Mouse (Mus musculus) limb, embryonic 12.5 days (tissue): Measurements from ENCODE around the gene Trim3. TPM values are rescaled to one million over a fixed set of nuclear protein-coding genes. Genes with fewer than 3 reads are reported as not detected.

ENCODE experiments used
- ATAC-seq: fragments of 200-750 bp; cut with Nextera tagmentation; 2 replicates; pipeline ENCODE4 v1.8.0; 2017; ENCODE audit warnings: low read depth, moderate TSS enrichment; ENCODE audit not compliant: insufficient number of reproducible peaks, insufficient read depth, low FRiP score, low TSS enrichment
- H3K27ac ChIP-seq: fragments of 300-500 bp; sonication (generic); 2 replicates; pipeline ENCODE4 v1.5.1; 2016; ENCODE audit warnings: mild to moderate bottlenecking, moderate library complexity
- H3K27me3 ChIP-seq: fragments of 300-500 bp; sonication (generic); 2 replicates; pipeline ENCODE4 v1.6.1; 2016; ENCODE audit warnings: mild to moderate bottlenecking, moderate library complexity
- H3K36me3 ChIP-seq: fragments of 300-500 bp; sonication (generic); 2 replicates; pipeline ENCODE4 v1.6.1; 2016; ENCODE audit warnings: mild to moderate bottlenecking, moderate library complexity
- H3K4me1 ChIP-seq: fragments of 300-500 bp; sonication (generic); replicated peaks from 2 replicates; pipeline ENCODE4 v1.6.1; 2016
- H3K4me2 ChIP-seq: fragments of 300-500 bp; sonication (generic); 2 replicates; pipeline ENCODE4 v1.6.1; 2016; ENCODE audit warnings: mild to moderate bottlenecking, moderate library complexity
- H3K4me3 ChIP-seq: fragments of 300-500 bp; sonication (generic); replicated peaks from 2 replicates; pipeline ENCODE4 v1.5.1; 2016; ENCODE audit warnings: mild to moderate bottlenecking
- H3K9ac ChIP-seq: fragments of 300-500 bp; sonication (generic); replicated peaks from 2 replicates; pipeline ENCODE4 v1.6.1; 2016; ENCODE audit warnings: mild to moderate bottlenecking, moderate library complexity
- H3K9me3 ChIP-seq: fragments of 300-500 bp; sonication (generic); 2 replicates; pipeline ENCODE4 v1.6.1; 2016; ENCODE audit warnings: mild to moderate bottlenecking, moderate library complexity
- WGBS: fragments of 180-500 bp; shearing (Covaris S2); methylation state at CpG from one replicate; pipeline ENCODE4 v1.1.7; 2016; 5-methylcytosine and 5-hydroxymethylcytosine counted together
- polyA plus RNA-seq: library from polyadenylated mRNA; unstranded; fragments of >200 nt; fragmentation: Nextera tagmentation; extraction: Ambion mirVana; gene quantifications from 2 replicates; pipeline ENCODE4 v1.2.1, GENCODE M21; 2016

The Trim3 gene
- polyA plus RNA-seq, 1 experiment from 2014 or later, result 34.4 TPM

- Histone ChIP-seq H3K36me3 (peaks cover 34% of the 10 kb centered on the region), H3K4me2 (peak overlapping the region; percentile 74; the same call in 1 of the 2 replicates), H3K9ac (no peak overlapping the region), H3K27ac (no peak overlapping the region), H3K9me3 (no peaks in the 10 kb centered on the region), H3K4me3 (0 out of 2 replicates have a peak overlapping the region, but pooled peaks have one; percentile 67), H3K27me3 (no peaks in the 10 kb centered on the region), H3K4me1 (peaks cover 14% of the 10 kb centered on the region)
- no peak for ATAC-seq
- WGBS, result 90% methylated on average over 10 of the region's 10 CpGs
Measured at GRCm38 (mm10) chr7:105555571-105555970, 77.8 kb downstream of the Trim3 start.

Other genes with a start within 250 kb of the Trim3 start
- gene Fam160a2, start 233.5 kb downstream of the Trim3 start, polyA plus RNA-seq, result 45.5 and 47.8 TPM in 2 replicates
- not detected in 2 replicates for gene Cnga4, start 229.0 kb downstream of the Trim3 start, polyA plus RNA-seq
- not detected in 2 replicates for gene Cckbr, start 207.8 kb downstream of the Trim3 start, polyA plus RNA-seq
- 23.2 and 24.8 TPM in 2 replicates for gene Cavin3, start 151.3 kb downstream of the Trim3 start, polyA plus RNA-seq
- gene Smpd1, start 79.2 kb downstream of the Trim3 start, polyA plus RNA-seq, result 29.9 and 31.4 TPM in 2 replicates
- gene Apbb1, start 51.9 kb downstream of the Trim3 start, polyA plus RNA-seq, result 62.7 and 66.4 TPM in 2 replicates
- 0.23 and 0.37 TPM in 2 replicates for gene Hpx, start 33.4 kb downstream of the Trim3 start, polyA plus RNA-seq
- 167 and 168 TPM in 2 replicates for gene Timm10b, start 6.5 kb upstream of the Trim3 start, polyA plus RNA-seq
- gene Arfip2, start 6.8 kb upstream of the Trim3 start, polyA plus RNA-seq, result 72.8 and 77.2 TPM in 2 replicates
- gene Gm45799, start 7.0 kb upstream of the Trim3 start, polyA plus RNA-seq, result 9.9 and 13.9 TPM in 2 replicates
- gene Dnhd1, start 17.3 kb upstream of the Trim3 start, polyA plus RNA-seq, result 1.2 and 1.5 TPM in 2 replicates
- 216 and 232 TPM in 2 replicates for gene Ilk, start 103.0 kb upstream of the Trim3 start, polyA plus RNA-seq
- gene Rrp8, start 103.8 kb upstream of the Trim3 start, polyA plus RNA-seq, result 43.1 and 50.8 TPM in 2 replicates
- gene Taf10, start 110.8 kb upstream of the Trim3 start, polyA plus RNA-seq, result 170 and 173 TPM in 2 replicates
- gene Tpp1, start 118.7 kb upstream of the Trim3 start, polyA plus RNA-seq, result 33.3 and 38.3 TPM in 2 replicates
- 24.8 and 28.2 TPM in 2 replicates for gene Dchs1, start 154.1 kb upstream of the Trim3 start, polyA plus RNA-seq
- gene Mrpl17, start 177.5 kb upstream of the Trim3 start, polyA plus RNA-seq, result 319 and 330 TPM in 2 replicates